Mouse (Mus musculus) mouse trophoblast stem cell (cell line): ENCODE data around the gene Suclg2.
"Not testable (repeated sequence)": the region's sequence is repeated elsewhere in the genome, so short reads cannot be mapped to it uniquely, and the experiment has no call there.

Source experiments
- in situ Hi-C, 2 experiments: fragments of 300-500 bp; cut with MseI, MboI; formaldehyde crosslinking; loops; 2 replicates in 1 of 2; 3 replicates in 1 of 2; pipeline ENCODE4 v1.15.1; 2025

Gene Suclg2

DNA sequence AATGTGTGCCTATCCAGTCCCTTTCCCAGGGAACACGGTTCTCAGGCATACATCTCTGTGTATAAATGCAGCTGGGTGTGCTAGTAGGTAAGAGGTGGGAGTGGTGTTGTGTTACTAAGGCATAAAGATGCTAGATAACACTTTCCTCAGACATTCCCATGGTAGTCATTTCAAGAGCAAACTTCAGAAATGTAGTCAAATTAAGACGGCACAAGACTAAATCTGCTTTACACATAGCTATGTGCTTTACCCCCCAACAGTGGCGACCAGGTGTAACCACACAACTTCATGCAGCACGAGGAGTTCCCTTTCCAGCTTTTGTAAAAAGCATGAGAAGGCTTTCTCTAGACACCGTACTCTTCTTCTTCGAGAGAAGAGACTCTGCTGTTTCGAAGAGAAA lies 89.5 kb downstream of the Suclg2 start:
- in situ Hi-C loops: no loop called here

DNA sequence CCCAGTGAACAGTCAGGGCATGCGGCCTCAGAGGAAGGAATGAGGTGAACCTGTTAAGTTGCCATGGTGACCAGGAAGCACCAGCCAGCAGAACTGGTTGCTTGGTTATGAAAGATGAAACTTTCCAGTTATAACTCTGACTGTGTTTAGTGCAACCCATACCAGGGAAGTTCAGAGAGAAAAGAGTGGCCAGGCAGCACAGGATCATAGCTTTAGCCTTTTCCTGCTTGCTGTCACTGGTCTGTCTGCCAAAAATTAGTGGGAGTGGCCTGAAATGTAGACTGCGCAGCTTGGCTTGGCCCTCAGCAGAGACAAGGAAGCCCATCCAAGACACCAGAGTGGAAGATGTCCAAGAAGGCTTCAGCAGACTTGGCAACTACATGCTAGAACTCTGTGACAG lies 96.8 kb downstream of the Suclg2 start:
- in situ Hi-C loops: no loop called here

DNA sequence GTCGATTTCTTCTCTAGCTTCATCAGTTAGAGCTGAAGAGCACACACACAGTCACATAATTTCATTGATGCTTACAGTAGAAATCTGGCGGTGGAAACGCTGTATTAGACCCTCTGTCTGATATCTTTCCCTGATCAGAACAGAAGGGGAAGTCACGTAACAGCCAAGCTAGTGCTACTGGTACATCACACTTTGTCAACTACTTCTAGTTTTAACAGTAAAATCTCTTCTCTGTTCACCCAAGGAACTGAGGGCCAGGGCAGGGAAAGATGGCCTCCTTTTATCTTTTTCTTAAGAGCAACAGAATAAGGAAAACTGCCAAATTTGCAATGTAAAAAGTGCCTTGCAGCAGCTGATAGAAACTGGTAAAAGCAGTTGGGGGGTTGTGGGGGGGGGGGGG lies 97.8 kb downstream of the Suclg2 start:
- in situ Hi-C loops: no loop called here

DNA sequence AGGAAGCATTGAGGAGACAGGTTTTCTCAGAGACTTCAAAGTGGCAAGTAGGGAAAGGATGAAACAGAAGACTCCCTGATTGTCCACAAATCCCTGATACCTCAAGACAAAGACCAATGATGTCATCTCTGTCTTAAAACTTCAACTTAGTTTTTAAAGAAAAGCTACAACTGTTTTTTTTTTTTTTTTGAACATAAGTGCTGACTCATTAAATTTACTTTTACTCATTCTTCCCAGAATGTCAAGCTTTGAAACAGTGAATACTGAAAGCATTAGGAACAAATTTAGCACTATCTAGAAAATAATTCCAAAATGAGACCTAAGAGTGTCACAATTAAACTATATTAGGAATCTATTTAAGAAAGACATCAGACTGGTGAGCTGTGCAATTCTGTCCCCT lies 98.8 kb downstream of the Suclg2 start:
- in situ Hi-C loops: no loop called here

DNA sequence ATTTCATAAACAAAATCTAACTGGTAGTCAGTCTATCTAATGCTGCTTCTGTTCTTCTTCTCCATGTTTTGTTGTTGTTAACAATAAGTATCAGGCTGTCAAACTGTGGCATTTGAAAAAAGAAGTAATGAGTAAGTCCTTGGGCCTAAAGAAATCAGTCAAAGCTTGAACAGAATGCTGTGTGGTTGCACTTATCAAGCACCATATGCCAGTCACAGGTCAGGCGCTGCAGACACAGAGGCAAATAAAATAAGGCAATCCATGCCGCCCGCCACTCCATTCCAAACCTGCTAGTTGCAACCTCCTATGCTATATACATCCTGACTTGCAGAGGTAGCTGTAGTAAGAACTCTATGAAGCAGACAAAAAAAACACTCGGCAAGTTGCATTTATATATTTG lies 100.2 kb downstream of the Suclg2 start:
- in situ Hi-C loops: no loop called here

DNA sequence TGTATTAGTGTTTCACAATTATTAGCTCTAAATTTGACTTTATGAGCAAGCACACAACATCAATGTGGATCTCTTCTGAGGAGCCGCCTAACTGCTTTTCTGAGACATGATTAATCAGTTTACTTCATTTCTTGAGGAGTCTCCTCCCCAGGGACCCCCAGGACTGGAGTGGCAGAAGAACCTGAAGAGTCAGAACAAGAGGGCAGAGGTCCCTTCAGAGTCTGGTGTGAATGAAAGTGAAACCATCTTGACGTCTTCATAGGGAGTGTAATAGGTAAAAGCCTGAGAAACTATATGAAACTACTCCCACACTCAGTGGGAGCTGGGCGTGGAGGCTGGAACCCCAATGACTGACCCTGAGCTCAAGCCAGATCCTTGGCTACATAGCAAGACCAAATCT lies 105.4 kb downstream of the Suclg2 start:
- in situ Hi-C loops: no loop called here

DNA sequence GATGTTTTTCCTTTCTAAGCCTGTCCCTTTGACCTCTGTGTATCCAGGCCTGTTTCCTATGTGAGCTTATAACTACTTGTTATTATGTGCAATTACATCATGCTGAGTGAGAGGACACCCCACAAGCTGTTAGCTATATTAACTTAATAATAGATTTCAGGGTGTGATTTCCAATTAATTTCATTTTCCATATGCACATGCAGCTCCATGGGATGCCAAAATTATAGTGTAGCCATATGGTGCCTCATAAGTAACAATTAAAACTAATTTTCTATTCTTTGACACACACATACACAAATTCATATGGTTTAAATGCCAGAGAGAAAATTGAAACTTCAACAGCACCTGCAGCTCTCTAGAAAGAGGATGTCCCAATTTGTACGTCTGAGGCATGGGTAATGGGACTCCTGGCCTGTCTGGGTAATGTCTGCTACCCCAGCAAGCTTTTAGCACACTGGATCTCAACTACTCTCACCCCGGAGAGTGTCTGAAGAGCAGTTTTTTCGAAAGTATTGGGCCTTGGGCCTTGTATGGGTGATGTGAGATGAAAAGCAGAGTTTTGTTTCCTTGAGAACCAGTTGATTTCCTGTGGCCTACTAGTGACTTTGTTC lies 106.1 kb downstream of the Suclg2 start:
- in situ Hi-C loops: no loop called here

DNA sequence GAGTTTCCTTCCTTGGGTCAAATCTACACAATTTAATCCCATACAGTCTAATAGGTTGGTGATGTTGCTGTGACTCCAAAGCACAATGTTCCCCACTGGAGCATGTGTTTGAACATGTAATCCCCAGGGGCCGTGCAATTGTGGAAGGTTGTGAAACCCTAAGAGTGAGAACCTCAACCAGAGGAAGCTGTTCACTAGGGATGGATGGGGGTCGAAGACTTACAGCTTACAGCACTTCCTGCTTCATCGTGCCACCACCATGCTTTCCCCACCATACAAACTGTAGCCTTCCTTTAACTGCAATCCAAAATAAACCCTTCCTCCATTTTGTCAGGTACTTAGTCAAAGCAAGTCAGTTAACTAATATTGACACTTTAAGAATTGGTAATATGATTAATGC lies 107.5 kb downstream of the Suclg2 start:
- in situ Hi-C loops: no loop called here

DNA sequence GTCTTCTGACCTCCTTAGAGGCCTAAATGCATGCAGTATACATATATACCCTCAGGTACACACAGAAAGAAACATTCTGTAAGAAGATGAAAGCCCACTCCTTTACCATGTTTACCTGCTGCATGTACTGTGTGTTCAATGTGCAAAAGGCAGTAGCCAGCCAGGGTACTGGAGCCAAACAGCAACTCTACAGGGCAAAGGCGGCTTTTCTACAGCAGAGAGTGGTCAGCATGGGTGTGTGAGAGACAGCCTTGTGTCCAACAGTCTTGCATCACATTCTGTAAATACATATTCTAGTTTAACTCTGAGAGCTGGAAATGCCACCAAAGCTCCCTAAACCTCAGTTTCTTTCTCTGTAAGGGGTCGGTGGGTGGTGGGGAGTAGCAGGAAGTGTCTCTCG lies 110.5 kb downstream of the Suclg2 start:
- in situ Hi-C loops: no loop called here

DNA sequence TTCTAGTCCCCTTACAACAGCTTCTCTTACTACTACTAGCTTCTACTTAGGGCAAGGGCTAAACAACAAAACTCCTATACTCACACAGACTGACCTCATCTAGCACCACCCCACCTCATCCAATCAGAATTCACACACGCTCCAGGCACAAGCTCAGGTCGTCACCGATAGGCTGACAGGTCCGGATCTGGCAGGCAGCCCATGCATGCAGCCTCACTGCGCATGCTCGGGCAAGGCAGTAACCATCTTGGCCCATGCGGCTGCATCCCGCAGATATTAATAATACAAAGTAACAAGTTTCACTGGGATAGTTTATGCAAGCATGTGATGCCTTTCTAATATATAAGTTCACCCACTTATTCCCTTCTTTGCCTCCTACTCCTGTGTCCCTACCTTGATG lies 117.9 kb downstream of the Suclg2 start:
- in situ Hi-C loops: not testable (repeated sequence)

DNA sequence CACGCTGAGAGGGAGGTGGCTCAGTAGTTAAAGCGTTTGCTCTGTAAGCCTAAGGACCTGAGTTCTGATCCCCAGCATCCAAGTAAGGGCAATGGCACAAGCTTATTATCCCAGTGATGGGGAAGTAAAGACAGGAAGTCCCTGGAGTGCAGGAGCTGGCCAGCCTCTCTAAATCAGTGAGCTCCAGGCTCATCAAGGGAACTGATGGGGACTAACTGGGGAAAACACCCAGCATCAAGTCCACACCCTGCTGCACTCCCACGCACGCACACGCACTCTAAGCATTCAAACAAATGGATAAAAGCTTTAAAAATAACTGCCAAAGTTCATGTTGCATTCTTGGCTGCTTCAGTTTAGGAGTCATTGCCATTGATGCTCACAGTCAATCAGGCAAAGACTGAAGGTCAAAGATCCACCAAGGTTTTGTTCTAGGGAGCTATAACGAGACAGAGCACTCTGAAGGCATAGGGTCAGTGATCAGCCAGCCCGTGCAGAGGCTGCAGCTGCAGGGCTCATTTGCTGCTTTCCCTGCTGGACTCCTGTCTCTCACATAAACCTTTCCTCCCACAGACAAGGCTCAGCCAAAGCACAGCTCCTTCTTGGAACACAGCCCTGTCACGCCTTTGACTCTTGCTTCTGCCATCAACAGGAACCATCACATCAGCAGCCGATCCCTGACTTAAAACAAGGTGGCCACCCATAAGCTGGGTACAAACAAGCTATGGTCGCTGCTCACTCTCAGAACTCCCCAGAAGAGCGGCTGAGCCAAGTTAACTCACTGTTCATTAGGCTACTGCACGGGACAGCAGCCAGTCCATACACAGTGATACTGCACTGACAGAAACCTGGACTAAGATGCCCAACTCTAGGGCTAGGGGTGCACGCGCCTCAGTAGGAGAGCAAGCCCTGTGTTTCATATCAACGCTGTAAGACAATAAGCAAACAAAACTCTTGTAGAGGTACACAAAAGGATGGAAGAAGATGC lies 121.5 kb downstream of the Suclg2 start:
- in situ Hi-C loops: no loop called here

DNA sequence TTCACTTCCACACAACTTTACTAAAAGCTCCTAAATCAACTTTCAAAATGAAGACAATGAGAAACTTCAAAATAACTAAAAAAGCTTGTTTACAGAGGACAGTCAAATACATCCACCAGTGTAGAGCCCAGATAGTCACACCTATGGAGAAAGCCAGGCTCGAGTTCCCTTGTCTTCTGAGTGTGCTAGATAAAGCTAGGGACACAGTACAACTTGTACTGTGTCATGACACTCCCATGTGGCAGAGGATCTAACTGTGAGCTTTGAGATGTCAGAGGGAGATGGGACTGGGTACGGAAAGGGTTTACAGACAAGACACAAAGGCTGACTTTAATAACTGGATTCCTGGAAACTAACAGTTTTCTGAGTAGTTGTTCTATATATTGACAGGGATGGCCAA lies 122.7 kb downstream of the Suclg2 start:
- in situ Hi-C loops: no loop called here

DNA sequence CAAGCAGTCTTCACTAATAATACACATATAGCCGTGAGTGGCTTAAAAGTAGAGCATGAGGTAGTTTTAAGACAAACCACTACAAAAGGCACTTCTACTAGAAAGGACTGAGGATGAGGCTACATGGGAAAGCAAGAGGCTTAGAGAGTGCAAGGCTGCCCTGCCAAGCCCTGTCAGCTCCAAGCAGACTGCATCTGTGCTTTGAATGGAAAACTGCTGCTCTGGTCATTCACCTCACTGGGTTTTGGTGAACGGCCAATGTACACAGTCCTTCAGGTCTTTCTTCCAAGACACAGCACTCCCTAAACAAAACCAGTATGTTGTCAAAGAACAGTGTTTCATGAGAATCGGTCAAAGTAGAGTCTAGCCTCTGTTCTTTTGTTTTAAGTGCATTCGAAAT lies 124.4 kb downstream of the Suclg2 start:
- in situ Hi-C loops: no loop called here

DNA sequence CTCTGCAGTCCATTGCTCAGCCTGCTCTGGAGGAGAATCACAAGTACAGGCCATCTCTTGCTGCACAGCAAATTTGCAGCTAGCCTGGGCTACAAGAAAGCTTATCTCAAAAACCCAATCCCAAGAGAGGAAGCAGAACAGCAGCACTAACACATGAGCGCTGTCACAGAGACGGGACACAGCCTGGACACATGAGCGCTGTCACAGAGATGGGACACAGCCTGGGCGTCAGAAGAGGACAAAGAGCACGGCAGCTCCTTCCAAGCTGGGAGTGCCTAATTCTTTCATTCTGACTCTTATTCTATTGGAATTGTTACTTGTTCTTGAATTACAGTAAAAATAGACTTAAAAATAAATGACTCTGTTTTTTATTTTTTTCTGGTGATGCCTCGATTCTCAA lies 126.2 kb downstream of the Suclg2 start:
- in situ Hi-C loops: no loop called here

DNA sequence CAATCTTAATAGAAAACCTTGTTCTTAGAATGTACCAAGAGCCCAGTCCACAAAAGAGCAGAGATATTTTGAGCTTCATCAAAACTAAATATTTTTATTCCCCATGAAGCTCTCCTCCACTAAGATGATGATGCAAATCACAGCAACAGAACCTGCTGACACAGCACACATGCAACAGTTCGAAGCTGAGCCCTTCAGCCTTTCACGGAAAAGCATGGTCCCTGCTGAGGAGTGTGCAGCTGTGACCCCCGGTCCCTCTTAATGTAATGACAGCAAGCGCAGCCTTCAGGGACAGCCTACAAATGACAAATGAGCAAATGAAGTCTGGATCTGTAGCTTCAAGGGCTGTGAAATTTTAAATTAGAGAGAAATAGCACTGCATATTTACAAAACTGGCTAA lies 128.1 kb downstream of the Suclg2 start:
- in situ Hi-C loops: no loop called here

DNA sequence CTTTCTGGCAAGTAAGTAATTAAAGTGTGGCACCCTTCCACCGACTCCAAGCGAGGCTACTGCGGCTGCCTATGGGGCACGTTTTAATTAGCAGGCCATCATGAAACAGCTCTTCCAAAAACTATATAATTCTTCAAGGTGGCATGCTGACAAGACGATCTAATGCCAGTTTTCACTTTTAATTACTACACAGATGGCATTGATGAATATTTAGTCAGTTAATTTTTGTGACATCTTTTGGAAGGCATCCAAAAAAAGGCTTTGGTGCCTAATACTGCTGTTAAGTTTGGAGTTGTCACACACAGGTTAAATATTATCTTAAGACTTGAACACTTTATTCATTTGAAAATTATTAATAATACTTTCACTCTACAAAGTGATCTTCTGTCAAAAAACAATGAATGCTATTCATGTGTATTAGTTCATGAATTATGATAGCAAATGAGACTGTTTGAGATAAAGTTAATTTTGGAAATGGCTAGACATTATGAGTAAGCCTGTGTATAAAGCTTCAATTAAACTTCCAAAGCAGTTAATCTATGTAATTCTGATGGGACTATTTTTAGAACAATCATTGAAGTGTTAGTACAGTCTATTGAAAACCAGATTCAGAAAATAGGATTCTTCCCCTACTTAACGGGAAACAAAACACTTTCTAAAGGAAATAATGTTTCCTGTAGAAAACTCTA lies 131.3 kb downstream of the Suclg2 start:
- in situ Hi-C loops: no loop called here

DNA sequence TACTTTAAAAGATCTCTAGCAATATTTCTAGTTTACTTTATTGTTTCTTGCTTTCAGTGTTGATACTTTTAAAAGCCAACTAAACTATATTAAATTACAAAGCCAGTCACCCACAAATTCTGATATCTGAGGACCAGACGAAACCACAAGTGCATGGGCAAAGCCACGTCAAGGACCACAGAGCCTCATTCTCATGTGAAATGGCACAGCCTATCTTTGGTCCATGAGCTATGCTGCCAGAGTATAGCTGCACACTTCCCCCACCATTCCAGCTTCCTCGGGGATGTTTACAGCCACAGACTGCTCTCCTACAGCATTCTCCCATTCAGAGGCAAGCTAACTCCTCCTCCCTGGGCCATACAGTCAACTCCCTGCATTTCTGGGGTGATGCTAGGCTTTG lies 136.7 kb downstream of the Suclg2 start:
- in situ Hi-C loops: no loop called here

DNA sequence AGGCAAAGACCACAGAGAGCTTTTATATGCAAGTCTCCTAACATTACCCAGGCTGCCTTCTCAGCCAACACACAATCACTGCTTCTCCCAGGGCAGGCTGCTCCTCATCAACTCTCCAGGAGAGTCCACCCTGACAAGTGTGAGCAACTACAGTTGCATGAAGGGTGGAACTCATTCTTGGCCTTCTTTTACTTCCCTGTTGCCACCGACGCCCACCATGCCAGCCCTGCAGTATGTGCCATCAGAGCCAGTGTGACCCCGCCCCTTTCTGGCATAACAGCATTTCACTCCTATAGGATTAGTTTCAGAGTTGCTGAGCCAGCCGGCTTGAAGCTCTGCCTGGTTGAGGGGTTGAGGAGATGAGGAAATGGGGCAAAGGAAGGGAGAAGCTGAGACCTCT lies 138.8 kb downstream of the Suclg2 start:
- in situ Hi-C loops: no loop called here

DNA sequence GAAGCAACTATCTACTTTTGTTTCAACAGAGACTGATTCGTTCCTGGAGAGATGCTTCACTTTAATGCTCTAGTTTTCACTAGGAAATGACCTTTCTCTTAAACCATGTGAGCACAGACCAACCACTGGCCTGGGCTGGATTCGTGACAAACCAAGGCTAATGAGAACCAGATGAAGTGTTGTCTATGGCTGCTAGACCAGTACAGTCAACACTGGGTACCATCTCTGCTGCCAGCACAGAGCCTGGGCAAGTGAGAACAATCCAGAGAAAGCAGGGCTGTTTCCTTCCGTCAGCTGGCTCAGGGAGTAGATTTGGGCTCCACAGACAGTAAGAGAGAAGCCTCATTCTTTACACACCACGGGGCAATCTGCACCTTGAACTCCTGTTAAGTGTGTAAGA lies 143.1 kb downstream of the Suclg2 start:
- in situ Hi-C loops: no loop called here

DNA sequence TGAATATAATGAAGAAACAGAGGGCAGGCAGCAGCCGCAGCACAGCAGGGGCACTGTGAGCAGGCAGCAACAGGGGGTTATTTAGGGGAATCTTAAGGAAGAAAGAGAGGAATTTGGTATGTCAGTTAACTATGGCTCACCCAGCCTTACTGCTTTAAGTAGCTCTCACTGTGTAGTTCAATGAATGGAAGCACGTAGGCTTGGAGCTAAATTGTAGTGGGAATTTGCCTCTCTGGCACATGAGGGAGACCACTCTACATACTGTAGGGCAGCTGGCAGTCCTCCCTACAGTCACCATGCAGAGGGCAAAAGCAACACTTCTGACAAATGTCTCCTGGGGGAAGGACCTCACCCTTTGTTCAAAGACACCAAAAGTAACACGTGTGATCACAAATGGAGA lies 143.7 kb downstream of the Suclg2 start:
- in situ Hi-C loops: no loop called here

DNA sequence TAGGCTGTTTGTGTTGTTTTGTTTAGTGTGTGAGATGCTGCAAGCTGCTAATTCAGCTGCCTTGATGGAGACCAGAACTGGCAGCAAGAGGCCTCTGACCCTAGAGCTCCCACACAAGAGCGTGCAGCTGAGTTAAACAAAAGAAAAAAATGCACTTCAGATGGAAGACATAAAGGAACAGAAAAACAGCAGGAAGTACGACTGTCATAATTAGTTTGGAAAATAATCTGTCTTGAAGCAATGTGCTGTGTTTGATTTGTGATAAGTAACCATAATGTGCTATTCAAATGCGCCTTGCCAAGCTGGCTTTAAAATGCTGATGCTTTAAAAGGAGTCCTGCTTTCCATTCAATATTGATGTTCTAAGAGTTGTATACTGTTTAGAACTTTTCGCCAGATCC lies 144.2 kb downstream of the Suclg2 start:
- in situ Hi-C loops: no loop called here

DNA sequence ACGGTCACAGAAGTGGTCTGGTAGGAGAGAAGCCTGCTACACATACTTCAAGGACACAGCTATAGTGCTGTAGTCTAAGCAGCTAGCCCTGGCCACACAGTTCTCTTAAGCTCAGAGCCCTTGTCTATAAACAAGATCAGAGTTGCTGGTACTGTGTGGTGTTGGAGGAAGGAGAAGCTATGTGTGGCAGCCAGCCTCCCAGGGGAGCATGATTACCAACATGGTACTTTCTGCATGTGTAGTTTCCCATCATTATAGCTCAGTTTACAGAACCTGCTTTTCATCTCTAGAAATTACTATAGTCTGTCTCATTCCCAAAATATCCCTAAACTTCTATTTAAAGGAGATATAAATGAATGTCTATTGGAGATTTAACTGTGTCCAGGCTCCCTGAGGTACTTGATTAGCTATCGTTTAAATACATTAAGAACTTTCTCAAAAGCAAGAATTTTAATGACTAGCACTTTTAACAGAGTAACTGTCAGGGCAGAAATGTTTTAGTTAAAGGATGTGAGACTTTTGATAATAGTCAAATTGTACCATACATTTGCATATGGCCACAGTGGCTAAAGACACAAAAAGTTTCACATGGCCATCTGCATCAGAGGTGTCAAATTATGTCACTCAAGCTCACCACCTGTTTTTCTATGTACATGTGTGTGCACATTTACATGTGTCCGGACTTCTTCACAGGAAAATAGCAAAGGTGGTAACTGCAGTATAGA lies 145.4 kb downstream of the Suclg2 start:
- in situ Hi-C loops: no loop called here
